Mouse (Mus musculus) neural tube, embryonic 12.5 days (tissue): ENCODE measurements at regions not wholly inside any gene's neighbourhood (a gene's known extent, or its start where the extent isn't known, plus 50 kb on each side); places are given as distances from the start of the nearest gene placed in this dataset.
"Not testable (repeated sequence)": the region's sequence is repeated elsewhere in the genome, so short reads cannot be mapped to it uniquely, and the experiment has no call there.

Source experiments
- ATAC-seq: fragments of 200-750 bp; cut with Nextera tagmentation; 2 replicates; pipeline ENCODE4 v1.8.0; 2017; ENCODE audit warnings: low read depth, mild to moderate bottlenecking, moderate TSS enrichment, moderate library complexity; ENCODE audit not compliant: low FRiP score
- H3K27ac ChIP-seq: fragments of 300-500 bp; sonication (generic); 2 replicates; pipeline ENCODE4 v1.5.1; 2016
- H3K27me3 ChIP-seq: fragments of 300-500 bp; sonication (generic); replicated peaks from 2 replicates; pipeline ENCODE4 v1.6.1; 2016; ENCODE audit warnings: mild to moderate bottlenecking
- H3K36me3 ChIP-seq: fragments of 300-500 bp; sonication (generic); 2 replicates; pipeline ENCODE4 v1.6.1; 2016; ENCODE audit warnings: mild to moderate bottlenecking
- H3K4me1 ChIP-seq: fragments of 300-500 bp; sonication (generic); 2 replicates; pipeline ENCODE4 v1.6.1; 2016
- H3K4me2 ChIP-seq: fragments of 300-500 bp; sonication (generic); replicated peaks from 2 replicates; pipeline ENCODE4 v1.6.1; 2016; ENCODE audit warnings: mild to moderate bottlenecking
- H3K4me3 ChIP-seq: fragments of 300-500 bp; sonication (generic); 2 replicates; pipeline ENCODE4 v1.5.1; 2016
- H3K9ac ChIP-seq: fragments of 300-500 bp; sonication (generic); 2 replicates; pipeline ENCODE4 v1.6.1; 2016; ENCODE audit warnings: mild to moderate bottlenecking
- H3K9me3 ChIP-seq: fragments of 300-500 bp; sonication (generic); 2 replicates; pipeline ENCODE4 v1.6.1; 2016; ENCODE audit warnings: mild to moderate bottlenecking
- WGBS: fragments of 180-500 bp; shearing (Covaris S2); methylation state at CpG from one replicate; pipeline ENCODE4 v1.1.7; 2016; 5-methylcytosine and 5-hydroxymethylcytosine counted together

DNA sequence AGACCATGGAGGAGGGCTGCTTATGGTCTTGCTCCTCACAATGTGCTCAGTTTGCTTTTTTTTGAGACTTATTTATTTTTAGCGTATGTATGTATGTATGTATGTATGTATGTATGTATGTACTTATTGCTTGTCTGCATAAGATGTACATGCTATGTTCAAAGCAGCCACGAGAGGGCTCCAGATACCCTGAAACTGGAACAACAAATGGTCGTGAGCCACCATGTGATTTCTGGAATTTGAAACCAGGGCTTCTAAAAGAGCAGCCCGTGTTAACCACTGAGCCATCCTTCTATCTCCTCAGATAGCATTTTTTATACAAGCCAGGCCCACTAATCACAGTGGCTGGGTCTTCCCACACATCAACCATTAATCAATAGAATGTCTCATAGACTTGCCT lies 611.2 kb downstream of the 5730507C01Rik start:
- Histone ChIP-seq H3K36me3 (no peaks in the 10 kb centered on the region), H3K9me3 (peaks cover 46% of the 10 kb centered on the region), H3K27ac (no peak overlapping the region), H3K4me2 (no peak overlapping the region), H3K27me3 (no peaks in the 10 kb centered on the region), H3K4me3 (no peak overlapping the region), H3K4me1 (no peaks in the 10 kb centered on the region), H3K9ac (no peak overlapping the region)
- no peak for ATAC-seq
- WGBS, result 80% methylated on average over 4 of the region's 4 CpGs

DNA sequence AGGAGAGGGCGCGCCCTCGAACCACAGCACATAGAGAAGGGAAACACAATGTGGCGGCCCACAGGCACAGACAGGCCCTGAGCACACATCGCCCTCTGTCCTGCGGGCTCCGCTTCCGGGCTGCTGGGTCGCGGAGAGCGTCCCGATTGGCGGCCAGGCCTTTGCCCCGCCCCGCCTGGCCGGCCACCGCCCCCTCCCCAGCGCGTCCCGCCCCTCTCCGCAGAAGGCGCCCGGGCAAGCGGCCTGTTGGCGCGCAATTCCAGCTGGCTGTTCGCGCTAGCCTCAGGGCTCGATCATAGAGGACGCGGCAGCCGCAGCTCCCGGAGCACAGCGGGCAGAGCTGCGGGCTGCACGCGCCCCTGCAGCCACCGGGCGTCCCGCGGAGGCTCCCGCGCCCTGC lies 661.3 kb downstream of the 5730507C01Rik start:
- Histone ChIP-seq H3K36me3 (no peaks in the 10 kb centered on the region), H3K4me3 (no peak overlapping the region), H3K4me1 (no peaks in the 10 kb centered on the region), H3K27ac (no peak overlapping the region), H3K4me2 (no peak overlapping the region), H3K9ac (no peak overlapping the region), H3K27me3 (no peaks in the 10 kb centered on the region), H3K9me3 (peaks cover 29% of the 10 kb centered on the region)
- 17% methylated on average over 41 of the region's 43 CpGs for WGBS
- ATAC-seq, result no peak

DNA sequence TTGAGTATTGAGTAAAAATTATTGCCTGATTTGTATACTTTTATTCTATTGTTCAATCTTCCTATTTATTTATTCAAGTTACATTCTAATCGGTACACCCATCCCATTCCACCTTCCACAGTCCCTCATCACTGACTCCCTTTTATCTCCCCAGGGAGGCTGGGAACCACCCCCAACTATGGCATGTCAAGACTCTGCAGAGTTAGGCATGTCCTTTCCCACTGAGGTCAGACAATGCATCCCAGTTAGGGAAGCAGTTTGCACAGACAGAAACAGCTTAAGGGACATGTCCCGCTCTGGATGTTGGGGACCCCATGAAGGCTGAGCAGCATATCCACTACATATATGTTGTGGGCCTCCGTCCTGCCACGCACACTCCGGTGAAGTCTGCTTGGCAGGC lies 678.1 kb downstream of the 5730507C01Rik start:
- Histone ChIP-seq H3K27me3 (no peaks in the 10 kb centered on the region), H3K4me2 (no peak overlapping the region), H3K9me3 (peaks cover 23% of the 10 kb centered on the region), H3K4me3 (no peak overlapping the region), H3K4me1 (no peaks in the 10 kb centered on the region), H3K36me3 (no peaks in the 10 kb centered on the region), H3K9ac (no peak overlapping the region), H3K27ac (no peak overlapping the region)
- 94% methylated on average over 5 of the region's 5 CpGs for WGBS
- no peak for ATAC-seq

GRCm38 (mm10) chr12:19193041-19193440 lies 678.7 kb downstream of the 5730507C01Rik start:
- H3K27ac ChIP-seq, H3K4me3 ChIP-seq, H3K36me3 ChIP-seq, H3K4me1 ChIP-seq, H3K4me2 ChIP-seq, H3K9ac ChIP-seq, H3K27me3 ChIP-seq, ATAC-seq: not testable (repeated sequence)
- 84% methylated on average over 3 of the region's 3 CpGs for whole genome bisulfite sequencing
- peaks cover 23% of the 10 kb centered on the region for H3K9me3 ChIP-seq

- not testable (repeated sequence) for H3K27ac ChIP-seq, H3K4me1 ChIP-seq, H3K4me2 ChIP-seq, H3K9me3 ChIP-seq, H3K9ac ChIP-seq, H3K4me3 ChIP-seq, H3K36me3 ChIP-seq, H3K27me3 ChIP-seq, ATAC-seq
- WGBS, result 78% methylated on average over 1 of the region's 1 CpGs
These were observed 709.7 kb downstream of the 5730507C01Rik start for GRCm38 (mm10) chr12:19223996-19224395.

DNA sequence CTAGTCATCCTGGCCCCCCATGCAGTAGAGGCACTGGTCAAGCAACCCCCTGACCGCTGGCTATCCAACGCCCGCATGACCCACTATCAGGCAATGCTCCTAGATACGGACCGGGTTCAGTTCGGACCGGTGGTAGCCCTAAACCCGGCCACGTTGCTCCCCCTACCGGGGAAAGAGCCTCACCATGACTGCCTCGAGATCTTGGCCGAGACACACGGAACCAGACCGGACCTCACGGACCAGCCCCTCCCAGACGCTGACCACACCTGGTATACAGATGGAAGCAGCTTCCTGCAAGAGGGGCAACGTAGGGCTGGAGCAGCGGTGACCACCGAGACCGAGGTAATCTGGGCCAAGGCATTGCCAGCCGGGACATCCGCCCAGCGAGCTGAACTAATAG lies 707.6 kb upstream of the Gm21863 start:
- not testable (repeated sequence) for ATAC-seq, H3K27me3 ChIP-seq
- 93% methylated on average over 23 of the region's 23 CpGs for whole genome bisulfite sequencing

GRCm38 (mm10) chr12:19288271-19288890 lies 665.9 kb upstream of the Gm21863 start:
- H3K27ac ChIP-seq, H3K4me1 ChIP-seq, H3K36me3 ChIP-seq, H3K27me3 ChIP-seq, H3K9me3 ChIP-seq: not testable (repeated sequence)
- H3K4me2 ChIP-seq, result peak overlapping the region; percentile 48
- 4% methylated on average over 71 of the region's 75 CpGs for WGBS
- peak overlapping the region; percentile 44 for H3K9ac ChIP-seq
- peak overlapping the region; percentile 41 for H3K4me3 ChIP-seq
- 0 out of 2 replicates have a peak, but pooled peaks have one; percentile 78 for ATAC-seq

More for the DNA sequence above, 707.6 kb upstream of the Gm21863 start:
- H3K4me3 ChIP-seq, H3K4me1 ChIP-seq, H3K4me2 ChIP-seq, H3K27ac ChIP-seq, H3K36me3 ChIP-seq, H3K9ac ChIP-seq: not testable (repeated sequence)
- peaks cover 16% of the 10 kb centered on the region; the same call in 1 of the 2 replicates for H3K9me3 ChIP-seq

GRCm38 (mm10) chr12:19289038-19289437 lies 665.3 kb upstream of the Gm21863 start:
- WGBS, result 42% methylated on average over 18 of the region's 18 CpGs
- H3K9me3 ChIP-seq, H3K27me3 ChIP-seq, ATAC-seq, H3K36me3 ChIP-seq, H3K27ac ChIP-seq, H3K4me1 ChIP-seq: not testable (repeated sequence)
- peak overlapping the region; percentile 44; the same call in 1 of the 2 replicates for H3K9ac ChIP-seq
- H3K4me3 ChIP-seq, result peak overlapping the region; percentile 41
- peak overlapping the region; percentile 48 for H3K4me2 ChIP-seq

DNA sequence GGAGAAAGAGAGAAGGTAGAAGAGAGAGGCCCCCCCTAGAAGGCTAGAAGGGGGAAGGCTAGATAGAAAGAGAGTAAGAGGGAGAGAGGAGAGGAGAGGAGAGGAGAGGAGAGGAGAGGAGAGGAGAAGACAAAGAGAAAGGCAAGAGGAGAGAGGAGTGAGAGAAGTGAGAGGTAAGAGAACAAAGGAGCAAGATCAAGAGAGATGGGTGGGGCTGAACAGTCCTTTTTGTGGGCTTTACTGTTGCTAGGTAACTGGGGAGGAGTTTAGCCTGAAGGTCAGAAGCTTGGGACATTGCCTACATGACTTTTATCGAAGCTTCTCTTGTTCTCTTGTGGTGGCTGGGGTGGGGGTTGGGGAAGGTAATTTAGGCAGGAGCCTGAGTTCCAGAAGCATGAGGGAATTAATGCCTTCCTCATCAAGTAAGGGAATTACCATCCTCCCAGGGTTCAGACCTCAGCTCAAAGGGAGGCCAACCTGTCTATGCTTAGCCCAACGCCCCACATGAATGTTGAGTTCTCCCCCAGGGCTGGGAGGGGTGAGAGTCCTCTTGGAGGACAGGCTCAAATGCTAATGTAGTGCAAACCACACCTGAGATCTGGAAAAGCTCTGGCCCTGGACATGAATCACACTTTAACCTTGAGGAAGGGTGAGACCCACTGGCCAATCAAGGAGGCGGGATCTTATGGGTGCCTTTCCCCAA lies 662.1 kb upstream of the Gm21863 start:
- 86% methylated on average over 3 of the region's 3 CpGs for whole genome bisulfite sequencing
- ATAC-seq, H3K4me2 ChIP-seq, H3K4me1 ChIP-seq, H3K27me3 ChIP-seq, H3K9ac ChIP-seq, H3K9me3 ChIP-seq, H3K36me3 ChIP-seq, H3K4me3 ChIP-seq, H3K27ac ChIP-seq: not testable (repeated sequence)
